Mouse (Mus musculus) embryonic stem cell, embryonic (primary cell): ENCODE measurements around the gene Rgmb.

Source experiments
- CTCF ChIA-PET, 4 experiments: fragments of 300-600 bp in 2 of 4; fragments of 350-600 bp in 2 of 4; sonication (Branson Sonifier 250); formaldehyde crosslinking; loops; one replicate each; lab custom pipeline; 2022; ENCODE audit warnings: inconsistent platforms in 2 of 4; lab: Charles Lee
- POLR2A ChIA-PET, 4 experiments: fragments of 300-600 bp in 2 of 4; fragments of 350-600 bp in 2 of 4; sonication (Branson Sonifier 250); formaldehyde crosslinking; loops; one replicate each; lab custom pipeline; 2022; ENCODE audit warnings: antibody characterized with exemption in 4 of 4, inconsistent platforms in 1 of 4; lab: Charles Lee

Rgmb gene

DNA sequence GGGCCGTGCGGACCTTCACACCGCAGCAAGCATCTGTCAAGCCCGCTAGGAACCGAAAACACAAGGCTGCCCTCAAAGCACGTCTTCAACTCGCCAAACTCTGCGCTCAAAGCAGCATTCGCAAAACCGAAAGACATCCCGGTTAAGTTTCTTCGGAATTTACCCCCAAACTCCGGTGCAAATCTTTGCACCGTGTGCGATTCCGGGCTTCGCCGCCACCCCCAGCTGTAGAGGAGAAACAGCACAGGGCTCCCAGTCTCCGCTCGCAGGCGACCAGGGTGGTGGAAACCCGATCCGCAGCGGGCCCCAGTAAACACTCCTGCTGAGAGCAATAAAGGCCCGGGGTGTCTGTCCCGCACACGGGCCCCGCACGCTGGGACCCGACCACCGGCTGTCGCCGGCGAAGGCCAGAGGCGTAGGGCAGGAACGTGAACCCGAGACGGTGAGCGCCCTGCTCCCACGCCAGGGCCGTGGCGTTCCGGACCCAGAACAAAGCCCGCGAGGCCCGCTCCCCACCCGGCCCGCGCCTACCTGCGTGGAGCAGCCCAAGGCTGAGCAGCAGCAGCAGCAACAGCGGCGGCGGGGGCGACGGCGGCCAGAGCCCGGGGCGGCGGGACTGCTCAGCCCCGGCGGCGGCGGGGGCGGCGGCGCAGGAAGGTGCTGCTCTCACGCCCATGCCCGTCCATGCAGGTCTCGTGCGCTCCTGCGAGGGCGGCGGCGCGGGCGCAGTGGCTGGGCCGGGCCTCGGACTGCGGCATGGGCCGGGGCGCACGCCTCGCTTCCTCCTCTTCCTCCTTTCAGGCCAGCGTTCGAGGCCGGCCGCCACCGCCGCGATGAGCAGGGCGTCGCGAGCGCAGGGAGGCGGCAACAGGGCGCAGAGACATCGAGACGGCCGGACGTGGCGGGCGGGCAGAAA lies 5.1 kb downstream of the Rgmb start:
- ChIA-PET CTCF (interaction anchor here in 2 of 4 experiments (0.6 to 1.2 kb wide), 3 partner anchors 15 to 424 kb away, joined by 3 to 4 read pairs (median 4); no protein-coding TSS in a partner anchor), POLR2A (interaction anchor here in 3 of 4 experiments (0.6 to 1.5 kb wide), 14 partner anchors 8 to 261 kb away, joined by 3 to 14 read pairs (median 4); partner anchors contain the start of genes Prdm9 (in 2 of the 3) and Chd1 (in 1 of the 3))

DNA sequence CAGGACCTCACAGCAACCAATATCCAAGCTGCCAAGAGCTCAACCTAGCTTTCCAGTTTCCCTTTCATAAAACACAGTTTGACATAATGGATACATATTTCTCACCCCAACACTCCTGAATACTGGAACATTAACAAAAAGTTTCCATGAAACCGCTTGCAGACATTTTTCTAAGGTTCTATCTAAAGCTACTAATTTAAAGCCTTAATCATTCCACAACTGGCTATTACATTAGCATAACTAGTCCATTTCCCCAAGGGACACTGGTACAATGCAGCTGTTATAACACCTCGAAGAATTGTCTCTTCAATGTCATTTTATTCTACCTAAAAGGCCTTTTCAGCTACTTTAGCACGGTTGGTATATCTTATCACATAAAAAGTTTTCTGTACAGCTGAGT lies 6.0 kb downstream of the Rgmb start:
- ChIA-PET POLR2A (interaction anchor here in 3 of 4 experiments (0.6 to 2.8 kb wide), 6 partner anchors 16 to 1479 kb away, joined by 3 to 7 read pairs (median 4); partner anchors contain the start of gene Prdm9 (in 1 of the 3)), CTCF (no interaction called here)

DNA sequence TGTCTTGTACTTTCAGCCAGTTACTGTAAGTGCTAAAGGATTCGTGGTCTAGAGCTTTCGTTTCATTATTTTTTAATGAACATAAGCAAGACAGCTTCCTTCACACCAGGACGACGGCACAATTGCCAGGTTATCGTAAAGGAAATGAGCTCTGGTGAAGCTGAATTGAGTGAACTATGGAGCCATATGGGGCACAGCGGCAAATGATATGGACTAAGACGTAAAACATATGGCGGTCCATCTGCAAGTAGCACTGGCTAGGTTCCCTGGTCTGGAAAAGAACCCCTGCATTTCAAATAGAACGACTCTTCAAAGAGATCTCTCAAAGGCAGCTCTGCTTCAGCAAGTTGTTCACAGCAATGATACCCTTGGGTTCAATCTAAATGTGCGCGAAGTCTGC lies 6.5 kb downstream of the Rgmb start:
- POLR2A ChIA-PET, result interaction anchor here in 3 of 4 experiments (0.6 to 2.8 kb wide), 7 partner anchors 15 to 1479 kb away, joined by 3 to 7 read pairs (median 4); partner anchors contain the start of gene Prdm9 (in 2 of the 3)
- CTCF ChIA-PET, result interaction anchor here in 1 of 4 experiments (1.5 kb wide), 1 partner anchor 260 kb away, joined by 3 read pairs; the partner anchor contains the start of gene Prdm9

DNA sequence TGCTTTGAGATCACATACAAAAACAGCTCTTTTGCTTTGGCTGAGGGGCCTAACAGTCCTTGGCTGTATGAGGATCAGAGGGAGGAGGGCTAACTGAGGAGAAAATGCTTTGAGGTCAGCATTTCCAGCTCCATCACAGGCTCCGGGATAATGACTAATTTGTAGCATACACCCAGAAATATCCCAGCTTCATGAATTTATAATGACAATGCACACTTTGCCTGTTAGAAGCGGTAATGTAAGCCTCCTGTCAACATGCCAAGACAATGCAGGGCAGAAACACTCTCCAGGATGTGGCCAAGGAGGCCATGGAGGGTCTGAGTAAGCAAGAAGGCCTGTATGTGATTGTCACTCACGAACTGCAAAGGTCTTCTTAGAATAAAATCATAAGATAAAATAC lies 7.0 kb downstream of the Rgmb start:
- ChIA-PET POLR2A (interaction anchor here in 2 of 4 experiments (0.5 to 2.8 kb wide), 7 partner anchors 11 to 260 kb away, joined by 3 to 7 read pairs (median 3); partner anchors contain the start of gene Prdm9 (in 2 of the 2)), CTCF (interaction anchor here in 2 of 4 experiments (0.7 to 1.5 kb wide), 3 partner anchors 18 to 260 kb away, joined by 3 read pairs; partner anchors contain the start of gene Prdm9 (in 1 of the 2))

DNA sequence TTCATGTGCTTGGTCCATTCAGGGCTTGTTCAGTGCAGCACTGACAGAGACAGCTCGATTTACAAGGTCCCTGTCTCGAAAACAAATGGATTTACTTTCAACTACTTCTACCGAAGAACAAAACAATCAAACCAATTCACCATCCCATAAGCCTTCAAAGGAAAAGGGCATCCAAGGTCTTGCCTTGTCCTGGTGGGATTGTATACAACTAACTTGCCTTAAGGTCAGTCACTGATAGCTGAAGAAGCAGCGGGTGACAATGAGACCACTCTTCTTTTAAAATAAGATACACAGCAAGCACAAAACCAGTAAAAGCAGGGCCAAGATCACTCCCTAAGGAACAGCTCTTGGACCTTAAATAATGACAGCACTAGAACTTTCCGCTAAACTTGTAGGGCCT lies 7.6 kb downstream of the Rgmb start:
- POLR2A ChIA-PET, result interaction anchor here in 2 of 4 experiments (1.1 to 2.8 kb wide), 6 partner anchors 10 to 259 kb away, joined by 3 to 7 read pairs (median 4); partner anchors contain the start of gene Prdm9 (in 2 of the 2)
- CTCF ChIA-PET, result interaction anchor here in 3 of 4 experiments (0.6 to 1.5 kb wide), 4 partner anchors 8 to 259 kb away, joined by 3 read pairs; partner anchors contain the start of gene Prdm9 (in 1 of the 3)

DNA sequence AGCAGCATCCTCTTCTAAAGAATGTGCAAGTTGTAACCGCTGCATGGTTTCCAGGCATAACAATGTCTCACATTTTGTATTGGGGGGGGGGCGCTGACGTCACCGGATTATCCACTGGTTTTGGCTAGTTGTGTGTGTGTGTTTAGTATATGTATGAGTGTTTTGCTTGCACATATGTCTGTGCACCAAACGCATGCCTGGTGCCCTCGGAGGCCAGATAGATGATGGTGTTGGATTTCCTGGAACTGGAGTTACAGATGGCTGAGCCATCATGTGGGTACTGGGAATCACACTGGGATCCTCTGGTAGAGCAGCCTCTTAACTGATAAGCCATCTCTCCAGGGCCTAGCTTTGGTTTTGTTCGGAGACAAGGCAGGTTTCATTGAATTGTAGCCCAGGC lies 8.5 kb downstream of the Rgmb start:
- ChIA-PET POLR2A (interaction anchor here in 1 of 4 experiments (2.8 kb wide), 1 partner anchor 13 kb away, joined by 7 read pairs; no protein-coding TSS in a partner anchor), CTCF (interaction anchor here in 1 of 4 experiments (1.5 kb wide), 1 partner anchor 17 kb away, joined by 3 read pairs; no protein-coding TSS in a partner anchor)

DNA sequence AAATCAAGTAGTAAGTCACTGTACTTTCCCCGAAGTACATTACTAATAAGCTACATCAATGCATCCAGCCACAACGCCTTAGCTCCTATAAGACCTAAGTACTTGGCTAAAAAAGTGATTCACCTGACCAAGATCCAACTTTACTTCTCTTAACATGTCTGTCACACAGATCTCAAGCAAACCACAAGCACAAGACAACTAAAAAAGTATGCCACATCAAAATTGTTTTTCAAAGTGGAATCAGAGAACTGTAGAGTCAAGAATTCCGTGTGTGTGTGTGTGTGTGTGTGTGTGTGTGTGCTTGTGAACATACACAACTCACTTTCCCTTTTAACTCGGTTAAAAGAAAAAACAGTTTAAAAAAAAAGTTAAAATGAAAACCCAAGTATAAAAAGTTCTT lies 9.1 kb downstream of the Rgmb start:
- ChIA-PET POLR2A (interaction anchor here in 1 of 4 experiments (0.7 kb wide), 1 partner anchor 15 kb away, joined by 4 read pairs; no protein-coding TSS in a partner anchor), CTCF (no interaction called here)

DNA sequence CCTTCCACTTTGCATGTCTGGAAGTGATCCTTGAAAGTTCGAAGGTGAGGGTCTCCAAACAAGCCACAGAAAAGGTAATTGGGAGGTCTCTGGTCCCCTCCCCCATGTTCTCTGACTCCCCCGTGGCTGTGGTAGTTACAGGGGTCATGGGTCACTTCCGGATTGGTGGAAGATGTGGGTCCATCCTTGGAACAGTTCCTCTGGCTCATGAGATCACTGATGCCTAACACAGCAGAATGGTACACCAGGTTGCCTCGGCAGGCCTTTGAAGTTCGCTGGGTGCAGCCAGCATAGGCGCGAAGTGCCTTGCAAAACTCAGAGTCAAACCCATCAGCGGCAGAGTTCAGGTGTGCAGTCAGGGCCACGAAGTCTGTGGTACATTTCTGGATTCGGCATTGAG lies 10.1 kb downstream of the Rgmb start:
- ChIA-PET POLR2A (no interaction called here), CTCF (no interaction called here)

DNA sequence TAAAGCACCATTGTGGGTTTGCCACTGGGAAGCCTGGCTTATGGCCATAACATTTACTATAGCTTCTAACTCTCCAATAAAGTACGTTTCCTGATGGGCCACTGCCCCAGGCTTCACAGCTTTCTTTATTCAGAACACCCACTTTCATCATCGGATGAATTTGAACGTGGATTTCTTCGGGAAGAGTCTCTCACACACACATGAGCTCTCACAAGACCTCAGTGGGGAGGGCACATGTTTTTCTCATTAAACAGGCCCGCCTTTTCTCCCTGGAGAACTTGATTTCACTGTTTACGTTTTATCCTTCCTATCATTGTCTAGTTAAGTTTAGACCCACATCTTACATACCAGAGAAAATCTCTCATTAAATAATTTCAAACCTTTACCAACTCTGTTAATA lies 10.7 kb downstream of the Rgmb start:
- ChIA-PET CTCF (no interaction called here), POLR2A (no interaction called here)

DNA sequence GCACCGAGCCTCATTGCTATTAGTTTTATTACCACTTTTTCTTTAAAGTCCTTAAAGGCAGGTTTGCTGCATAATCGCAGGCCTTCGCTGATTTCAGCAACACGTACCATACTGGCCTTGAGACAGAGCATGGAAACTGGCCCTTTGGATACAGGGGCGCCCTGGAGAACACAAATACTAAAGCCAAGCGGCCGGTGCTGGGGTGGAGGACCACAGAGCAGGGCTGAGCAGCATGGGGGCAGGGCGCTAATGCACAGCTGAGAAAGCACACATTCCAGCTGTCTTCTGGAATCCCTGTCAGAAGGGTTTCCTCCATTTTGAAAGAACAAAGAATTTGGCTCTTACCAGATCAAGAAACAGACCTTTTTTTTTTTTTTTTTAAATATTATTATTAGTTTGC lies 12.5 kb downstream of the Rgmb start:
- POLR2A ChIA-PET, result interaction anchor here in 2 of 4 experiments (1.0 to 1.6 kb wide), 3 partner anchors 8 to 9 kb away, joined by 4 to 5 read pairs (median 4); no protein-coding TSS in a partner anchor
- CTCF ChIA-PET, result no interaction called here

DNA sequence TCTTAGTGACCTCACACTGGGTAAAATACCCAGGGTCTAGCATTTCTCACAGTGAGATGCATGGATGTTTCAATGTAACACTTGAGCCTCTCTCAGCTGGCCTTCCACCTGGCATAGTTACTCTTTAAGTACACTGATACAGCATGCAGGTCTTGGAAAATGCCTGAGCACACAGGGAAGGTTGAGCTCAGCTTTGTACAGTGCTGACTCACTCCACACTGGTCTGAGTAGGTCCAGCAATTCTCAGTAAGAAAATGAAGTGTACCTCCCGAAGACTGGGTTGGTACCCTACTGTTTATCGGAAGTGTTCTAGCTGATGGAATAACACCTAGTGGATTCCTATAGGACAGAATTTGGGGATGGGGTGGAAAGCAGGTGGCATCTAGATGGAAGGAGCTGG lies 13.2 kb downstream of the Rgmb start:
- POLR2A ChIA-PET, result interaction anchor here in 2 of 4 experiments (0.9 to 1.6 kb wide), 3 partner anchors 9 to 14 kb away, joined by 3 to 4 read pairs (median 4); no protein-coding TSS in a partner anchor
- CTCF ChIA-PET, result interaction anchor here in 1 of 4 experiments (0.5 kb wide), 1 partner anchor 13 kb away, joined by 8 read pairs; no protein-coding TSS in a partner anchor

DNA sequence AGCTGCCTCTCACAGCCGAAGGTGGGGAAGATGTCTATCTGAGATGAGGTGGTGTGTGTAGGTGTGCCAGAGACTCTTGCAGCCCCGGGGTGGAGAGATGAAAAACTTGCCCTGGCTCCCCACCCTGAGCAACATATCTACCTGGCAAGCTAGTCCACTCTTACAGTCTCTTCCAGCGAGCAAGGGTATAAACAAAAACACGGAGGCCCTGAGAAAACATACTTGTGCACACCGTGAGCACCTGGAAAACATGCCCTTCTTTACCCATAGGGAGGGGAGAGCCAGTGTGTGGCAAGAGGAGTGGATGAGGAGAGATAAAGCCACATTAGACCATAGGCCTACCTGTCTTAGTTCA lies 13.8 kb downstream of the Rgmb start:
- CTCF ChIA-PET, result interaction anchor here in 1 of 4 experiments (0.5 kb wide), 1 partner anchor 12 kb away, joined by 8 read pairs; no protein-coding TSS in a partner anchor
- POLR2A ChIA-PET, result interaction anchor here in 2 of 4 experiments (0.9 to 3.2 kb wide), 3 partner anchors 8 to 15 kb away, joined by 3 to 14 read pairs (median 4); no protein-coding TSS in a partner anchor

DNA sequence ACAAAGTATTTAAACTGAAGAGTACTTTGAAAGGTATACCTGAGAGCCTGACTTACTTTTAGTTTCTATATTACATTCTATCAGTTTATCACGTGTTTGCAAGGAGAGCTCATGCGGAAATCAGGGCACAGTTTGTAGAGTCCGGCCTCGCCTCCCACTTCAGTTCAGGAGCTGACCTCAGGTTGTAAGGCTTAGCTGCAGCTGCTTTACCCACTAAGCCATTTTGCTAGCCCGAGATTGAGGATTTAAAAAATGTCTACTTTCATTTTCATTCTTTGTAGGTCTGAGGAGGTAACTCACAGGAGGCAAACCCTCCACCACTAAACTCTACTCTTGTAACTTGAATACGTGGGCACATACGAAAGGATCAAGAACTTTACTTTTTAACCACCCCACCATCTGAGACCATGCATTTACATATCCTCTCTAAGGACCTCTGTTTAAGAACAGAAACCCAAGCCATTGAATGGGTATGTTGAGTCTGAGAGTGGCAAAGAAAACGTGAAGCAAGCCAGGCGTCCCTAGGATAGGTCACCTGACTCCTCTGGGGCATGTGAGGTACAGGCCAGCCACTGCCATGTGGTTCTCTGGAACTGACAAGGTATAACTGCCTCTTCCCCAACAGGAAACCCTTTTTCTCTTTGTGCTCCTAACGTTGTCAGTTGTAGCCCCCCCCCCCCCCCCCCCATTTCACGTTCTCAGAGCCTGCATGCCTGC lies 14.3 kb downstream of the Rgmb start:
- CTCF ChIA-PET, result no interaction called here
- POLR2A ChIA-PET, result interaction anchor here in 2 of 4 experiments (0.7 to 3.2 kb wide), 3 partner anchors 10 to 252 kb away, joined by 3 to 14 read pairs (median 3); partner anchors contain the start of gene Prdm9 (in 1 of the 2)

DNA sequence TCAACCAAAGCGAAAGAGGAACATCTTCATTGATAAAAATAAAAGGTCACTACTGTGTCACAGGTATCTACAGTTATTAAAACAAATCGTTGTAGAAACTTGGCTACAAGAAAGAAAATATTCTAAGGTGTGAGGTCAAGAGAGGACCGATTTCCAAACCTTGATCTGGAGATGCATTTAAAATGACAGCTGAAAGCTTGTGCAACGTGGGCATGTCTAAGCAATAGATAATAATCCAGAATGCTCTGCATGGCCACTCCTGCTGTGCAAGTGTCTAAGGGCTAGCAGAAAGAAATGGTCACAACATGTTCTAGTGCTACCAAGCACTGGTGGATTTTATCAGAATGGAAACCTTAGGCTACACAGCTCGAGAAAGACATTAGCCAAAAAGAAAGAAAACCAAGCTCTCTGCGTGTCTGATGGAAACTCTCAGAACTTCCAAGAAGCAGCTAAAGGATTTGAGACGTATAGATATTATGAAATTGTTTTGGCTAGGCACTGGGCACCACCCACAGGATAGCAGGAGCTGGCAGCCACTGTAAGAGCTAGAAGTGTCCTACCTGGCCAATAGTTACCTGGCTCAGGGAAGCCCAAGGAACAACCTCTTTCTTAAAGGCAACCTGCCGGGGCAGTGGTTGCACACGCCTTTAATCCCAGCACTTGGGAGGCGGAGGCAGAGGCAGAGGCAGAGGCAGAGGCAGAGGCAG lies 15.4 kb downstream of the Rgmb start:
- ChIA-PET CTCF (interaction anchor here in 1 of 4 experiments (0.6 kb wide), 1 partner anchor 8 kb away, joined by 3 read pairs; no protein-coding TSS in a partner anchor), POLR2A (interaction anchor here in 1 of 4 experiments (0.7 to 3.2 kb wide), 2 partner anchors 11 to 71 kb away, joined by 3 to 14 read pairs; no protein-coding TSS in a partner anchor)

DNA sequence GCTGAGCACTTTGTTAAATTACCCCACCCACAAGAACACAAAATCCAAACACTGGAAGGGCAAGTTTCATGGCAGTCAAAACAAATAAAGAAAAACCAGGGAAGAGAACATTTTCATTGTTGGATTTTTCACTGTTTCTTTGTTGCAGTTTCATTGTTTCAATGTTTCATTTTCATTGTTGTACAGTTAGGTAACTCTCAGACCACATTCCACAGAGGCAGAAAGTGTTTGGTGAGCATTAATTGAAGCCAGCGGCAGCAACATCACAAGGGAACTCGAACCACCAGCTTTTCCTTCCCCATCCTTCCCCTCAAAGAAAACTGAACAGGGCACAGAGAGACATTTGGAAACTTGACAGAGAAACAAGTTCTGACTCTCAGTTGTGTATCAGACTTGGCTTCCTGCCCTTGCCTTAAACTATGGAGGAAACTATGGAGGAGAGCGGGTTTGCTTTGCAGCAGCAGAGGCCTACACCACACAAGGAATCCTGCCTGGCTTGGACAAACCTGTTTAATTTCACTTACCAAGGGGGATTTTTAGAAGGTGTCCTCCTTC lies 17.1 kb downstream of the Rgmb start:
- ChIA-PET CTCF (no interaction called here), POLR2A (interaction anchor here in 2 of 4 experiments (0.5 to 3.2 kb wide), 4 partner anchors 10 to 249 kb away, joined by 3 to 14 read pairs (median 3); partner anchors contain the start of gene Prdm9 (in 1 of the 2))

DNA sequence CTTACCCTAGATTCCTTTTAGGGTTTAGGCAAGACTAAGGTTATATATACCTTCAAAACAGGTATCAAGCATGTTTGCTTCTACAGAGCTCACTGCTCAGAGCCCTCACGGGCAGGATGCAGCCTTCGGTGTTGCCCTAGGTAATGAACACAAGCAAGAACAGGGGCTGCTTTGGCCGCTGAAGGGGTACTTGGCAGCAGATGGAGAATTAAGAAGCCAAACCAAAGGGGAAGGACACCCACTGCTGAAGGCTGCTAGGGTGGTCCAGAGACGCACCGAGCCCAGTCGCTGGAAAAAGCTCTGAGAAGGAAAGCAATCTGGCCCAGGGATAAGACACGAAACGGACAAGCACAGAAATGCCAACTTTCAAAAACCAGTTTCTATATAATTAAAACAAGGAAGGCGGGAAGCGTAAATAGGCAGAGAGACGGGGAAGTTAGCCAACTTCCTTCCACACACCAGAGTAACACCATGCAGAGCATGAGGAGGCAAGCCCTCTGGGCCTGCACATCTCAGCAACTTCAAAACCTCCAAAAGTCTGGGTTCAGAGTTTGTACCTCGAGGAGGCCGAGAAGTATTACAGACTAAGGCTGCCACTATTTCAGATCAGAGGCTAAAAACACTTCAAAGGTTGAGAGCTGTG lies 18.6 kb downstream of the Rgmb start:
- ChIA-PET POLR2A (interaction anchor here in 3 of 4 experiments (0.6 to 1.7 kb wide), 4 partner anchors 11 to 14 kb away, joined by 3 to 6 read pairs (median 4); no protein-coding TSS in a partner anchor), CTCF (no interaction called here)
